Mouse (Mus musculus): Measurements from ENCODE around the gene Tll2. TPM values are rescaled to one million over a fixed set of nuclear protein-coding genes. Genes with fewer than 3 reads are reported as not detected.

The Tll2 gene
- polyA plus RNA-seq, 1 experiment: not detected

DNA sequence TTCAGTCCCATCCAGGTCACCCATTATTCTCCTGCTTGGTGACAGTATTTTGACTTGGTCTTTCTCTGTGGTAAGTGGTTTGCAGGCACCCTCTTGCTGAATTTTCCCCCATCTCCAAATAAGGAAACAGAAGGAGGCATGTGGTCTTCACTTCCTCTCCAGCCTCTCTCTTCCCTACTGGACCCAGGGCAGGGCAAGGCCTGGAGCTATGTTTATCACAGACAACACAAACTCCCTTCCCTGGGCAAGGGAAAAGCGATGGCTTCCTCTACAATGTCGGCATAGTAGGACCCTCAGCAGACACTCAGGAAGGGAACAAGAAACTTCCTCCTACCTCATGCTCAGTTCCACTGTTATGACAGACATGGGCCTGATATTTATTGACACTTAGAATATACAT is 114.7 kb downstream of the Tll2 start:
- Histone ChIP-seq H3K27me3 (ENCODE audit: control insufficient read depth, insufficient read depth, low read length) (0 out of 2 replicates have a peak, but pooled peaks cover 2% of the 10 kb centered on the region), H3K4me3 (ENCODE audit: low read depth, low read length) (no peak overlapping the region), H3K4me1 (ENCODE audit: control insufficient read depth, insufficient read depth, insufficient read length, low read length) (no peaks in the 10 kb centered on the region), H3K27ac (ENCODE audit: insufficient read depth, low read depth, low read length) (no peak overlapping the region), H3K36me3 (ENCODE audit: control insufficient read depth, insufficient read depth, low read length) (no peaks in the 10 kb centered on the region)
- TF ChIP-seq CTCF (IDR thresholded peaks at IDR 0.05; ENCODE audit: extremely low read depth, insufficient read length, insufficient replicate concordance, low read depth, low read length): no peak
- no peak for TF ChIP-seq POLR2A (IDR thresholded peaks at IDR 0.05; ENCODE audit: low read depth, low read length)
- WGBS: 61% methylated on average over 2 of the region's 2 CpGs

GRCm38 (mm10) chr19:41089833-41090232 is 116.8 kb downstream of the Tll2 start:
- TF ChIP-seq POLR2A (IDR thresholded peaks at IDR 0.05; ENCODE audit: low read depth, low read length) (no peak), CTCF (IDR thresholded peaks at IDR 0.05; ENCODE audit: extremely low read depth, insufficient read length, insufficient replicate concordance, low read depth, low read length) (peak; percentile 68; the same call in 1 of the 2 replicates)
- WGBS: 5% methylated on average over 5 of the region's 5 CpGs
- no peaks in the 10 kb centered on the region for H3K4me1 ChIP-seq (ENCODE audit: control insufficient read depth, insufficient read depth, insufficient read length, low read length)
- H3K4me3 ChIP-seq (ENCODE audit: low read depth, low read length): no peak overlapping the region
- H3K36me3 ChIP-seq (ENCODE audit: control insufficient read depth, insufficient read depth, low read length): no peaks in the 10 kb centered on the region
- H3K27ac ChIP-seq (ENCODE audit: insufficient read depth, low read depth, low read length): no peak overlapping the region
- 0 out of 2 replicates have a peak, but pooled peaks cover 2% of the 10 kb centered on the region for H3K27me3 ChIP-seq (ENCODE audit: control insufficient read depth, insufficient read depth, low read length)

DNA sequence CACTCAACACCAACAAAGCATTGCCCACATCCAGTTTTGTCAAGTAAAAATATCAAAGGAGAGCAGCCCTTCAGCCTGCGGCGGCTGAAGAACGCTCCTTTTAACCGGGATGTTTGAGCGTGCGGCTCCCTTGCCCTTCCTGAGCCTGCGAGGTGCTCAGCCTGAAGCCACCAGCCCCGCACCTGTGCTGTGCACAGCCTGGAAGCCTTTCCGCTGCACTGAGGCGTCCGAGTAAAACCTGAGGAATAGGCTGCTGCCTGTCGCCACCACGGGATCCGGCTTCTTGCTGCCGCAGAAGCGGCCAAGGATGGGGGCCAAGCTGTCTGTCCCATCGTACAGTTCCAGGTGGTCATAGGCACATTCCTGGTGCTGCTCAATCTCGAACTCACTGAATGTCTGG is 118.1 kb downstream of the Tll2 start:
- WGBS: 33% methylated on average over 18 of the region's 18 CpGs
- Histone ChIP-seq H3K36me3 (ENCODE audit: control insufficient read depth, insufficient read depth, low read length) (no peaks in the 10 kb centered on the region), H3K27me3 (ENCODE audit: control insufficient read depth, insufficient read depth, low read length) (0 out of 2 replicates have a peak, but pooled peaks cover 2% of the 10 kb centered on the region), H3K4me1 (ENCODE audit: control insufficient read depth, insufficient read depth, insufficient read length, low read length) (no peaks in the 10 kb centered on the region), H3K4me3 (ENCODE audit: low read depth, low read length) (no peak overlapping the region), H3K27ac (ENCODE audit: insufficient read depth, low read depth, low read length) (no peak overlapping the region)
- TF ChIP-seq CTCF (IDR thresholded peaks at IDR 0.05; ENCODE audit: extremely low read depth, insufficient read length, insufficient replicate concordance, low read depth, low read length) (no peak), POLR2A (IDR thresholded peaks at IDR 0.05; ENCODE audit: low read depth, low read length) (no peak)

GRCm38 (mm10) chr19:41087901-41088300 is 118.7 kb downstream of the Tll2 start:
- Histone ChIP-seq H3K36me3 (ENCODE audit: control insufficient read depth, insufficient read depth, low read length) (no peaks in the 10 kb centered on the region), H3K4me3 (ENCODE audit: low read depth, low read length) (no peak overlapping the region), H3K4me1 (ENCODE audit: control insufficient read depth, insufficient read depth, insufficient read length, low read length) (no peaks in the 10 kb centered on the region), H3K27ac (ENCODE audit: insufficient read depth, low read depth, low read length) (no peak overlapping the region), H3K27me3 (ENCODE audit: control insufficient read depth, insufficient read depth, low read length) (0 out of 2 replicates have a peak, but pooled peaks cover 2% of the 10 kb centered on the region)
- TF ChIP-seq CTCF (IDR thresholded peaks at IDR 0.05; ENCODE audit: extremely low read depth, insufficient read length, insufficient replicate concordance, low read depth, low read length): no peak
- no peak for TF ChIP-seq POLR2A (IDR thresholded peaks at IDR 0.05; ENCODE audit: low read depth, low read length)
- 59% methylated on average over 4 of the region's 4 CpGs for WGBS

DNA sequence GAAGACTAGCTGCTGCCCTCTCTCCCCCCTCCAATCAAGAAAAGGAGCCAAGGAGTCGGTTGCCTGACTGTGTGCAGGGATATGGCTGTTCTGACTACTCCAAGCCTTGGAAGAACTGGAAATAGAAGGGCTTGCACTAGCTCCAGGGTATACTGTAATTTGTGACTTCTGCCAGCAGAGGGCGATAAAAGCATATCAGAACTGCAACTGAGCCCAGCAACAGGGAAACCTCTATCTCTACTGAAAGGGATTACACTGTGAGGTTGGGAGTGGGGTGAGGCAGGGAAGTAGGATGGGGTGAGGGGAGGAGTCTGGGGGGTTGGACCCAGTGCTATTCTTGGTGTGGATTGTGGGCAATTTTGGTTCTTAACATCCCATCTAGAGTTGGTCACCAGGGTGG is 119.9 kb downstream of the Tll2 start:
- H3K4me1 ChIP-seq (ENCODE audit: control insufficient read depth, insufficient read depth, insufficient read length, low read length): no peaks in the 10 kb centered on the region
- H3K36me3 ChIP-seq (ENCODE audit: control insufficient read depth, insufficient read depth, low read length): no peaks in the 10 kb centered on the region
- TF ChIP-seq POLR2A (IDR thresholded peaks at IDR 0.05; ENCODE audit: low read depth, low read length): no peak
- peak; percentile 47; the same call in 1 of the 2 replicates for TF ChIP-seq CTCF (IDR thresholded peaks at IDR 0.05; ENCODE audit: extremely low read depth, insufficient read length, insufficient replicate concordance, low read depth, low read length)
- 0% methylated on average over 2 of the region's 2 CpGs for WGBS
- H3K27ac ChIP-seq (ENCODE audit: insufficient read depth, low read depth, low read length): no peak overlapping the region
- H3K4me3 ChIP-seq (ENCODE audit: low read depth, low read length): no peak overlapping the region
- H3K27me3 ChIP-seq (ENCODE audit: control insufficient read depth, insufficient read depth, low read length): 0 out of 2 replicates have a peak, but pooled peaks cover 2% of the 10 kb centered on the region

DNA sequence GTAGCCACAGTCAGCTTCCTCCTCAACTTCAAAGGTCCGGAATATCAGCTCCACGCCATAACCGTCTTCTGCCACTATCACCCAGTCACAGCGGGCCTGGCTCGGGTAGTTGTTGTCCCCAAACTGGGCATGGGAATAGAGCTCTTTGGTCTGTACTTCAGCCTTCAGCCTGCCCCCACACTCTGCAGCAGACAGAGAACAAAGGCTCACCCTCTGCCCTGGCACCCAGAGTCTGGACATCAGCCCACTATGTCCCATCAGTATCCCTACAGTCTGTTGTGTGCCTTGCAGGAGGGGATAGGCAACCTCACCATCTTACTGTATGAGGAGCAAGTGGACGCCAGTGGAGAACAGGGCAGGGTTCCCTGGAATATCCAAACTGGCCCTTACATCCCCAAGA is 120.3 kb downstream of the Tll2 start:
- no peak overlapping the region for H3K27ac ChIP-seq (ENCODE audit: insufficient read depth, low read depth, low read length)
- 0 out of 2 replicates have a peak, but pooled peaks cover 2% of the 10 kb centered on the region for H3K27me3 ChIP-seq (ENCODE audit: control insufficient read depth, insufficient read depth, low read length)
- 85% methylated on average over 6 of the region's 6 CpGs for WGBS
- no peaks in the 10 kb centered on the region for H3K36me3 ChIP-seq (ENCODE audit: control insufficient read depth, insufficient read depth, low read length)
- no peak overlapping the region for H3K4me3 ChIP-seq (ENCODE audit: low read depth, low read length)
- H3K4me1 ChIP-seq (ENCODE audit: control insufficient read depth, insufficient read depth, insufficient read length, low read length): no peaks in the 10 kb centered on the region
- TF ChIP-seq POLR2A (IDR thresholded peaks at IDR 0.05; ENCODE audit: low read depth, low read length) (no peak), CTCF (IDR thresholded peaks at IDR 0.05; ENCODE audit: extremely low read depth, insufficient read length, insufficient replicate concordance, low read depth, low read length) (no peak)

GRCm38 (mm10) chr19:41083646-41084045 is 123.0 kb downstream of the Tll2 start:
- WGBS: 66% methylated on average over 14 of the region's 14 CpGs
- H3K27ac ChIP-seq (ENCODE audit: insufficient read depth, low read depth, low read length): no peak overlapping the region
- no peaks in the 10 kb centered on the region for H3K36me3 ChIP-seq (ENCODE audit: control insufficient read depth, insufficient read depth, low read length)
- no peaks in the 10 kb centered on the region for H3K4me1 ChIP-seq (ENCODE audit: control insufficient read depth, insufficient read depth, insufficient read length, low read length)
- TF ChIP-seq POLR2A (IDR thresholded peaks at IDR 0.05; ENCODE audit: low read depth, low read length) (no peak), CTCF (IDR thresholded peaks at IDR 0.05; ENCODE audit: extremely low read depth, insufficient read length, insufficient replicate concordance, low read depth, low read length) (no peak)
- H3K27me3 ChIP-seq (ENCODE audit: control insufficient read depth, insufficient read depth, low read length): no peaks in the 10 kb centered on the region
- H3K4me3 ChIP-seq (ENCODE audit: low read depth, low read length): no peak overlapping the region

Measured in small intestine, adult 2 months (tissue).